Mouse (Mus musculus) erythroblast, embryonic 14.5 days (primary cell): ENCODE measurements around the gene March9.

Experiments used
- GATA1 ChIP-seq: IDR thresholded peaks from 2 replicates; pipeline ENCODE4 v1.6.1; 2012; ENCODE audit warnings: low read length, inconsistent platforms, mixed read lengths
- TAL1 ChIP-seq: IDR thresholded peaks from 3 replicates; pipeline ENCODE4 v1.6.1; 2012; ENCODE audit warnings: low read length, inconsistent platforms, mixed read lengths

DNA sequence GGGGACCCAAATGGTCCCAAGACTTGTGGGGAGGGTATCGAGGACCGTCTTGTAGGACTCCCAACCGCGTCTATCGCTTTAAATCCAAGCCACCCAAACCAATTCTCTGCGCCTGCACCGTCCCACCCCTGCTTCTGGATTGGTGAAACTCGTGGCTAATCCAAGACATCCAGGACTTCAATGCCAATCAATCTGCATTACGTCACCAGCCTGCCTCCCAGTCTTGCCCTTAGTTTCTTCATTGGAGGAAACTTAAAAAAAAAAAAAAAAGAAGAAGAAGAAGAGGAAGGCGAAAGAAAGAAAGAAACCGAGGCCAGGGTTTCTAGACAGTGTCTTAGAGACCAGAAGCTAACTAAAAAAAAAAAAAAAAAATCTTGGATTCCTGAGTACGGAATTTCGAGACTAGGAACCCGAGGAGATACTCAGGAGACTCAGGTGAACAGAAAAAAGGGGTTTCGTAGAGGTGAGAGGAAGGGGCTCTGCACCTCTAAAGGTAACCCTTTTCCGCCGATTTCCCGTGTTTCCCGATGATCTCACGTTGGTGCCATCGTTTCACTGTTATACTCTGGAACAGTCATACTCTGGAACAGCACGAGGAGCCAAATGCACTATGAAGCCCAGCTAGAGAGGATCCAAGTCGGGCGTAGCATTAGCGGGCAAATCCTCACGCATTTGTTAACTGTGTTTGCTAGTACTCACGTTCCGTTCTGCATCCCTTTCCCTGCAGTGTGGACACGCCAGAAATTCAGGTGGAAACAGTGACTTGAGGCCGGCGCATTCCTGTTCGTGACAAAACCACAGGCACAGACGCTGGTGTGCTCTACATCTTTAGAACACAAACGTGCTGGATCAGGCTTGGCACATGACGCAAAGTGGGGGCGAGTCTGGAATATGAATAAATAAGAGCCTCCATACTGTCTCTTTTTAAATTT is 10.5 kb upstream of the March9 start, which contains the start of gene Tspan31:
- TF ChIP-seq TAL1 (no peak), GATA1 (no peak)
